Mouse (Mus musculus): ENCODE measurements around the gene Clcn5.

The Clcn5 gene

DNA sequence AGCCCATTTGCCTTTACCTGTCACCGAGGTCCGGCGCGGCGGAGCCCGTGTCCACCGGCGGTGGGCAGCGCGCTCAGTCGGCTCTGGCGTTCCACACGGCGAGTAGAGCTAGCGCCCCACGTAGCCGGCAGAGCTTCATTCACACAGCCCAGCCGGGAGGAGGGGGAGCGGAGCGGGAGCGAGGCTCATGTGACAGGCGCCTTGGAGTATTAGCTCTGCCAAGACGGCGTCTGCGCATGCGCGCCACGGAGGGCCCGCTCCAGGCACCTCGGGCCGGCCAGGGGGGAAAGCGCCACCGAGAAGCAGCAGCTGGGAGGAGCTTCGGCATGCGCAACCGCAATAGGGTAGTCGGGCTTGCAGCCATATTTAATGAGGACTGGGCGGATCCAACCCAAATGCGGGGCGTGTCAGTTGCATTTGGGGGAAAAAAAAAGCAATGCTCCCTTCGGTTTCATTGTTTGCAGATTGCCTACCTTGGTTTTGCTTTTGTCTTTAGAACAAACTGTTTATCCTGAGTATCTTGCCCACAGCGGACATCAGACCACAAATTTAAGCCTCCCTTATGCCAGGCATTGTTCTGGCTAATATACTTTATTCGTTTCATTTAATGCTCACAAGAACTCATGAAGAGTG lies at the start of gene Clcn5:
Clcn5 (minus strand) TSS at position 270 of the 633 bp plus-strand sequence.
- 4% methylated on average over 43 of the region's 43 CpGs for WGBS

DNA sequence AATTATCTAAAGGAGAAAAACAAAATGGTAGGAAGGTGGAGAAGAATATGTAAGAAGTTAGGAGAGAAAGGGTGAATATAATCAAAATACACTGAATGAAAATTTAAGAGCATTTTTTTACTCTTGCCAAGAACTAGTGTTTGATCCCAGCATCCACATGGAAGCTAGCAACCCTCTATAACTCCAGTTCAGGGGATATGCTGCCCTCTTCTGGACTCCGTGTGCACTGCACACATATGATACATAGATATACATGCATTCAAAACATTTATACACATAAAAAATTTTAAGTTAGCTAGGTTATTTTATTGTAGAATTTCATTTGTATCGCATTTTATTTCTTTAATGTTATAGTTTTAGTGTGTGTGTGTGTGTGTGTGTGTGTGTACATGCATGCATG lies 6.3 kb upstream of the Clcn5 start:
- 57% methylated on average over 2 of the region's 2 CpGs for WGBS

DNA sequence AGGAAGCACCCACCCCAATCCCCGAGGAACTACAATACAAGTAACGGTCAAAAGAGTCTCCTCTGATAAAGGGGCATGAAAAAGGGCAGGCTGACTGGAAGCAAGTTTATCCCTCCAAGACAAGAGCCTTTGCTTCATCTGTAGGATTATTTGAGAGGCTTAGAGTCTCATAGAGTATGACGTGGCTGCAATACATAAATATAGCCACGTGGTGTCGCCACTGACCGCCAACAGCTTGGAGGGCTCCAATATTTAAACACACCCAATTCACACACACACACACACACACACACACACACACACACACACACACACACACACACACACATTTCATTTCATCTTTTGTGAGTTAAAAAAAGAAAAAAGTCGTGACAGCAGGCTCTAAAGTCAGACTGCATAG lies 3.1 kb upstream of the Clcn5 start:
- WGBS = 5% methylated on average over 7 of the region's 7 CpGs

DNA sequence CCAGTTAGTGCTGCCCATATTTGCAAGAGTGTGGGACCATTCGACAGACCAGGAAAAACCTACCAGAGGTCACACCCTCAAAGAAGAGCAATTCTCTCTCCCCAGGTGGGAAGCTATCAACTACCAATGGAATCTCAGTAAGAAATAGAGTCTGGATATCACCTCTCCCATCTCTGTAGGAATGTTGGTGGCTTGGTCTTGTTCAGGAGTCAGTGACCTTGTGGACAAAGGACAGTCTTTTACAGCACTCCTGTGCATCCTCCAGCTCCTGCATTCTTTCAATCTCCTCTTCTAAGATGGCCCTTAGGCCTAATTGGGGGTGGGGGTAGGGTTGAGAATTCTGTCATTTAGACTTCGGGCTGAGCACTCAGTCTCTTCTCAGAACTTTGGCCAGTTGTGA lies 1.4 kb upstream of the Clcn5 start:
- WGBS = 78% methylated on average over 2 of the region's 2 CpGs

DNA sequence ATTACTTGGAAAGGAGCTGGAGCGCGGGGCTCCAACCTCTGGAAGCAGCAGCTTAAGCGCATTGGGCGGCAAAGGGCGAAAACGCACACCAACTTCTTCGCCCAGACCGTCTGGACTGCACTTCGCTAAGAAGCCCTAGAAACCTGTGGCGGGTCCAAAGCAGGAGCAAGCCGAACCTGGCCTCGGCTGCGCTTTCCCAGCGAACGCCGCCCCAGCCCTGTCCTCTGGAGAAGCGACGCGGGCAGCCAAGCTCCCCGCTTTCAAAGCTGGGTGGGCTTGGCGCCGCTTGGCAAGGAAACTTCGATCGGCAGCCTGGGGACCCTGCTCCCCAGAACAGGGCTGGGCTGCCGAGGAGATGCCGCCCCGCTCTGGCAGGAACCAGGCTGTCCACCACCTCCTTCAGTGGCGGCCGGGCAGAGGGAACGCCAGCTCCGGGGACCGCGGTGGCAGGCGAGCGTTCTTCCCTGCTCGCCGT lies 570 bp downstream of the Clcn5 start:
- 9% methylated on average over 23 of the region's 37 CpGs for WGBS

DNA sequence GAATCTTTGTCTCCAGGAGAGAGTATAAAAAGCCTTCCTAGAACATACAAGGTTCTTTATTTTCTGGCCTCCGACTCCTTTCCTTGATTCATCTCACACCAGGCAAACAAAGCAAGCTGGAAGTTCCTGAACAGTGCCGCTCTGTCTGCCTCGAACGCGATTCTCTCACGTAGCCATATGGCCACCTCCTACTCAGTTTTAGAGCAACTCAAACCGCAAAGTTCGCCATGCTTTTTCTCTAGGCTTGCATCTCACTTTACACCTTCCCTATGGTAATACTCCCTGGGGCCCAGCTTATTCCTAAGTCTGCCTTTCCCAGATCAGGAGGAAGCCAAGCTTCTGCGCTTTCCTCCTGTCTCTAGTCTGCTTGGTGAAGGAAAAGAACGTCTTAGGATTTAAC lies 4.0 kb downstream of the Clcn5 start:
- WGBS = 13% methylated on average over 10 of the region's 10 CpGs

DNA sequence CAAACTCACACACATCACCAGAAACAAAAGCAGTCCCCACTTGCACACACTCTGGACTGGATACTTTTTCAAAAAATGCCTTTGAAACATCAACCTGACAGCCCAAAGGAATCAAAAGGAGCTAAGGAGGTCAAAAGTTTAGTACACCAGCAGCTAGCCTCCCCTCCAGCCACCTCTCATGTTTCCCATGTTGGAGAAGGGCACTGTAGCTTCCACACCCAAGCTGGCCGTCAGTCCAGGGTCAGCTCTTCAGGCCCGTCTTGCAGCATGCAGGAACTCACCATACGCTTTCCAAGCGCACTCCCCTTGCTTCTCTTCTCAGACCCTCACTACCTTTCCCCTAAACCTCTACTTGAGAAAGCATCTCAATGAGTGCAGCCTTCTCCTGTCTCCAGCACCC lies 4.5 kb downstream of the Clcn5 start:
- 65% methylated on average over 4 of the region's 4 CpGs for WGBS

DNA sequence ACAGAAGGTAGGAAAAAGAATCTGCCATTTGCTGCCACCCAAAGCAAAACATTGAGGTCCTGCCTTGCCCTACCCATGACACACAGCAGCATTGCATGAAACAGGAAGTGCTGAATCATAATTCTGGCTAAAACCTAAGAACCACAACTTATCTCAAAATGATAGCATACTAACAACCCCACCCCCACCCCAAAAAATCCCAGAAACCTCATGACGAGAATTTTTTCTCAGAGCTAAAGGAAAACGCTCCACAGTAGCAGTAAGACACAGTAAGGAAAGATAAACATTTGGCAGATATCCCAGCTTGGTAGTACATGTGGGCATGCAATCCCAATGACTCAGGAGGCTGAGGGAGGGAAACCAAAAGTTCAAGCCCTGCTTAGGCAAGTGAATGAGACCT lies 10.9 kb downstream of the Clcn5 start:
- WGBS = 31% methylated on average over 2 of the region's 2 CpGs

DNA sequence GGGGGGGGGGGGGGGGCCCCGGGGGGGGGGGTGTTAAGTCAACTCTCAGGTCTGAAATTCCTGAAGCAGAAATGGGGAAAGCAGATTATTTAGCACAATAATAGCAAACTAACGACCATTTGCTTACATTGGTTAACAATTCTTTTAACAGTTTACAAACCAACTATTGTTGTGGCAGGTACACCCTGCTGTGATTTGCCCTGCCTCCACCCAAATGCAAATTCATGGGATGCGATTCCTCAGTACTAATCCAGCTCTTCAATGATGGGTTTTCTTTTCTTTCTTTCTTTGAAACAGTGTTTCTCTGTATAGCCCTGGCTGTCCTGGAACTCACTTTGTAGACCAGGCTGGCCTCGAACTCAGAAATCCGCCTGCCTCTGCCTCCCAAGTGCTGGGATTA lies 12.3 kb downstream of the Clcn5 start:
- WGBS = 75% methylated on average over 4 of the region's 5 CpGs

DNA sequence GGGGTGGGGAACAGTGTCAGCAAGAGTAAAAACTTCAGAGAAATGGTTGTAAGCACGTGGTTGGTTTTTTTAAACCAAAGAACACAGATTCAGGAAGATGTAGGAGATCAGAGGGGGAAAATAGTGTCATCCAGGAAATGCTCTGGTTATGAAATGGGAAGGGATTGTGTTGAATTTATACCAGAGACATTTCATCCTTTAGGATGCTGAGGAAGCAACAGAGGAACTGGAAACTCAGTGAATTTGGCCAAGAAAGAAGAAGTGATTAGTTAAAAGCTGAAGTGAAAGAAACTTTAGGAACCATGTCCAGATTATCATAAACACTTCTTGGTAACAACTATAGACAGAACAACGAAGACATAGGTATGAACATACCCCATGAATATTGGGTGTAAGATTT lies 26.2 kb downstream of the Clcn5 start:
- WGBS = 73% methylated on average over 2 of the region's 2 CpGs

DNA sequence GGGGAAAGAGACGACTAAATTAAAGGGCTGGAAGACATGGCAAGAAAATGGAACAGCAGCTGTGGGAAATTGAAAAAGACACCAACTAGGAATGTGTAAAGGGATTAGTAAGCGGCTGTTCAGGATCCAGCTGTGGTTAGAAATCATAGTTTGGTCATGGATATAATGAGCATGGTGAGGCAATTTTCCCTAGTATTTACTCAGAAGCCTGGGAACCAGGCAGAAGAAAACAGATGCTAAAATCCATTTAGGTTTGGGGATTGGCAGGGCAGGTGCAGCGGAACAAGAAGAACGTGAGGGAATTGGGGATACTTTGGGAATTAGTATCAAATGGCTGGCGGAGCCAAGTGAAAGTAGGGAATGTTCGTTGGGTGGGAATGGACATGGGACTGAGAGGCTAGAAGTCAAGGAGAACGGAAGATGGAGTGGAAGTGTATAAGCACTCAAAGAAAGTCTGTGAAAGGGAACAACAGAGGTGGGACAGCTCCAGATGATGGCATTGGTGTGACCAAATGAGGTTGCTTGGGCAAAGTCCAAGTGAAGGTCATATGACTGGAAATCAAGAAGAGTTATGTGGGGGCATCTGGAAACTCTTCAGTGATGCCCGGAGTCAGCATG lies 26.9 kb downstream of the Clcn5 start:
- WGBS = 86% methylated on average over 8 of the region's 8 CpGs

DNA sequence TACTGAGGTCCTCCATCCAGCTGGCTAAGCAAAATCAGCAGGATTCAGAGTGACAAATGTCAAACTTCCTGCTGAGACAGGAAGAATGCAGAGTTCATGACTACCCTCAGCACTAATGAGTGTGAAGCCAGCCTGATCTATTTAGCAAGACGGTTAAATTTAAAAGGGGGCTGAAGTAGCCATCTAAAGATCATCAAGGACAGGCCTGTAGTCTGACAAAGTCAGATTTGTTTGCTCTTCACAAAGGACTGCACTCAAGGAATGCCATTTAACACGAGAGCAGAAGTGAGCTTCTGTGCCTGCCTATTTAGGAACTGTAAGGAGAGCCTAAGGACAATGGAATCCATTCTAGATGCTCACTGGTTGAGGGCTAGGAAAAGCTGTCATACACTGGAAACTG lies 30.2 kb downstream of the Clcn5 start:
- WGBS = 46% methylated on average over 2 of the region's 2 CpGs

DNA sequence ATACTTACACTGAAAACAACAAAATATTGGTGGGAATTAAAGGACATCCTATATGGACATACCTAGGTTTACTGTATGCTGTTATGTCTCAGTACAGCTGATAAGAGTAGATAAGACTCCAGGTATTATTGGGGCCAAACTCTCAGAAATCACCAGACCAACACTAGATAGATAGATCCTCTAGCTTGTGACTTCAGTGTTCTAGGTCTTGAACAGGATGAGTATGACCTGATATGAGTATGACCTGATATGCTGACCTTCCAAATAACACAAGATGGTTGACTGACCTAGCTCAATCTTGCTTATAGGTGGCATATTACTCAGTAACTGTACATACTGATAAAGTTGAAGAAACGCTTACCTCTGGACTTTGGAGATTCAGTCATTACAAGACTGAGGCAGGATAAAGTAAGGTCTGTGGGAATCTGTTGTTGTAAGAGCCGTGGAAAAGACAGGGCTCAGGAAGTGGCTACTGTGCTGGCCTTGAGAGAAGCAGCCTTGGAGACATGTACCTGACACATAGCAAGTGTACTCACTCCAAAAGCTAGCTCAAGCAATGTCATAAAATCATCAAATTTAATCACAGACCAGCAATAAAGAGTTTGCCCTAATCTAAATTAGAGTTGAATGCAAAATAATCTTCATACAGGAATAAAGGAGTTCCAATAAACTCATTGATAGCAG lies 32.0 kb downstream of the Clcn5 start:
- 98% methylated on average over 2 of the region's 2 CpGs for WGBS

DNA sequence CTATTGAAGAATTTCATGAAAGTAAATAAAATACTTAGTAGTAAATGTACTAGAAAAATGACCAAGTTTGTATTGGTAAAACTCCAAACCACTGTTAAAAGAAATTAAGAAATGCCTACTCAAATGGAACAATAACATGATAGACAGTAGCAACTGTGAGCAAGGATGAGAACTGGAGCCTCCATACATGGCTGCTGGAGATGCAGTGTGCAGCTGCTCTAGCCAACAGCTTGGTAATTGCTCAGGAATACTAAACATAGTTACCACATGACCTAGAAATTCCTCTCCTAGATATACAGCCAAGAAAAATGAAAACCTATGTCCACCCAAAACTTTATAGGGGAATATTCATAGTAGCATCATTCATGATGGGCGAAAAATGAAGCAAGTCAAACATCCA lies 36.5 kb downstream of the Clcn5 start:
- 89% methylated on average over 1 of the region's 1 CpGs for WGBS

DNA sequence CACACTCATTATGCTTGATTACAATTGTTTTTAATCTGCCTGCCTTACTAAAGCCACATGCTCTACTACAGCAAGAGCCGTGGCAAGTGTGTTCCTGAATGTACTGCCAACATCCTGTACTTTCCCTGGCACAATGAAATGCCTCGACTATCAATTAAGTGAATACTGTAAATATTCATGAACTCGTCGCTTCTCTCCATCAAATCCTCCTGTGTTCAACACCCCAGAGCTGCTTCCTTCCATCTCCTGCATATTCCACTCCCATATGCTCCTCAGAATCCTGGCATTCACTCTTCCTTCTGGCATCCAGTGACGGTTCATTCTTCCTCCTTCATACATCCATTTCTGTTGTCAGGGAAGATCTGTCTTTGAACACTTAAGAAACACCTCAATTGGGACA lies 39.4 kb downstream of the Clcn5 start:
- WGBS = 43% methylated on average over 5 of the region's 5 CpGs

DNA sequence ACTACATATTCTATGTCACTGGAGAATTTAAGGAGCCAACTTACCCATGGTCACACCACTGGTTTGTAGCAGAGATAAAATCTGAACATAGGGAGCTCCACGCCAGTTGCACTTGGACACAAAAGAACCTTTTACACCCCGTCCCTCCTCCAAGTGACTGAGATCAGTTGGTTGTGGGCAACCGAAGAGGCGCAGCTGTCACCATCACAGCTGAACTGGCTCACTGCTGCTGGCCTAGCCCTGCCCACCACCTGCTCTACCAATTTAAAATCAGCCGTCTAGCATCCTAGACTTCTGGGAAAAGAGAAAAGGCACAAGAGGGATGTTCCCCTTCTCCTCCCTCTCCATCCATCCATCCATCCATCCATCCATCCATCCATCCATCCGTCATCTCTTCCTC lies 42.6 kb downstream of the Clcn5 start:
- WGBS = 65% methylated on average over 6 of the region's 6 CpGs

DNA sequence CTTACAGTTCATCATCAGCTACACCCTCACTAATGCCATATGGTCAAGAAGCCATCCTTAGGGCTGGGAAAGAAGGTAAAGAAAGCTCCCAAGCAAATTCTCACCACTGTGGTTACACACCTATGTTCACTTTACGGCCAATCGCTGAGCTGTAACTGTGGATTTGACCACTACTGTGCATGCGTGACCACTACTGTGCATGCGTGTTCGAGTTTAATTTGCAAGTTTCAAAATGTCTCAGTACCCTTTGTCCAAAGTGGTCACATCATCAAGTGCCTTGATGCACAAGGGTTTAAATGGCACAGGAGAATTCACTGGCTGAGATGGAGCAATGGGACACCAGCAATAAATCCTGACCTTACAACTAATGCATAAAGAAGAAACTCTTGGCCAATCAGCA lies 58.0 kb downstream of the Clcn5 start:
- WGBS = 95% methylated on average over 5 of the region's 5 CpGs

DNA sequence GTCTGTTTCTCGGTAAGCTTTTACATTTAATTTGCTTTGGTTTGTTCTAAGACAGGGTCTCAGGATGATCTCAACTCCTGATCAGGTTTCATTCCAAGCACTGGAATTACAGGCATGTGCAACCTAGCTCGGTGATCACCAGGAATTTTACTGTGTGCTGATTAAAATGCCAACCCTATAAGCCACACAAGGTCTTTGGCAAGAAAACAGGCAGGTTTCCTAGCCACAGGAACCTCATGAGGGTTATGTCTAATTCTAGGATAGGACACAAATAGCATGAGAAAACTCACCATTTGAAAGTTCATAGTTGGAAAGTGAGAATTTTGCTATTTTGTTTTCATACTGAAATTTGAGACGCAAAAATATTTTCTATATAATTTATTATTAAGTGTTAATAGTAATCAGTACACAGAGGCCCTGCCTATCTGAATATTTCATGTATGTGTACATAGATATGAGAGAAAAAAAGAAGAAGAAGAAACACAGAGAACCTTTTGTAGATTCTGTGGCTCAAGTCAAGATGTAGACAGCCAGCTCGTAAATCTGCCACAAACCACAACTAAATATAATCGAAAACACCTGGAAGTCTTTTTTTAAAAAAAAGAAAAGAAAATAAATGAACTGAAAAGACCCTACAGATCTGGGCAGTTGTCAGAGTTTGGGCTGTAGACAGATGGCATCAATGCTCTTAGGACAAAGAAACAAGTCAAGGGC lies 58.6 kb downstream of the Clcn5 start:
- WGBS = 85% methylated on average over 5 of the region's 5 CpGs

DNA sequence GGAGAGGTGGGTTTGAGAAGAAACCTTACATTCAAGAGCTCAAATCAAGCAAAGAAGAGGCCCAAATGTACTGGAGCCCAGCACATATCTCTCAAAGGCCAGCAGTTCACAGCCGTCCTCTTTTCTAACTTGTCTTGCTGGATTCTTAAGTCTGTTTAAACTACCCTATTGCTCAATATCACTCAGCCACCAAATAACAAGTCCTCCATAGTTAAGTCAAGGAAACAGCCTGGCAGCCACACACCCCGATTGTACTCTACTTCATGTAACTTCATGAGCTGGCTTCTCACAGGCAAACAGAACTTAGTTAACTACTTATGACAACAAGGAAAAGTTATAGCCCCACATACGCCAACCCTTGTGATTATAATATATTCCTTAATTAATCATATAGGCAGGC lies 59.4 kb downstream of the Clcn5 start:
- 94% methylated on average over 3 of the region's 3 CpGs for WGBS

DNA sequence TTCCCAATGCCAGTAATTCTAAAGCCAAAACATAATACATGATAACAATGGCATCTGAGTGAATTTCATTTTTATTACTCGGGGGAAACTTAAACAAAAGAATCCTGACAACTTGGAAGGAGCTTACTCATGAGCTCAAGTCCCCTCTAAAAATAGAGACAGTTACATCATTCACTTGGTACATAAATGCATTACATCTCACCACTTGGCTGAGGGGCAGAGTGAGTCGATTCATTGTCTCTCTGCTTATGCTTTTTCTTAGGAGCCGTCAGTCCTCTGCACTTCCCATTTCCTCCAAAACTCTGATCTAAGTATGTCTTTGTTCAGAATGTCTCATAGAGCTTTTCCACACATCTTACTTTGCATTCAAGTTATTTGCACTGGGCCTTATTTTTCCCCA lies 63.1 kb downstream of the Clcn5 start:
- WGBS = 21% methylated on average over 3 of the region's 3 CpGs

DNA sequence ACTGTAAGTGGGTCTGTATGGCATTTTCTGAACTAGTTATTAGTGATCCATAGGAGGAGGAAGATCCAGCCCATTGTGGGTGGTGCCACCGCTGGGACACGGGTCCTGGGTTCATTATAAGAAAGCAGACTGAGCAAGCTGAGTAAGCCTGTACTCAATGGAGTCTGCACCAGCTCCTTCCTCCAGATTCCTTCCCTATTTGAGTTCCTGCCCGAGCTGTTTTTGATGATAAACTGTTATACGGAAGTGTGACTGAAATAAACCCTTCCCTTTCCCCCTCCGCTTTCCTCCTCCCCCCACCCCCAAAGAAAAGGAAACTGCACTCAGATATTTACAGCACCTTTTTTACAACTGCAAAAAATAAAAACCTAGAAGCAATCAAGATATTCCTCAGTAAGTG lies 115.1 kb downstream of the Clcn5 start:
- WGBS = 56% methylated on average over 4 of the region's 5 CpGs

DNA sequence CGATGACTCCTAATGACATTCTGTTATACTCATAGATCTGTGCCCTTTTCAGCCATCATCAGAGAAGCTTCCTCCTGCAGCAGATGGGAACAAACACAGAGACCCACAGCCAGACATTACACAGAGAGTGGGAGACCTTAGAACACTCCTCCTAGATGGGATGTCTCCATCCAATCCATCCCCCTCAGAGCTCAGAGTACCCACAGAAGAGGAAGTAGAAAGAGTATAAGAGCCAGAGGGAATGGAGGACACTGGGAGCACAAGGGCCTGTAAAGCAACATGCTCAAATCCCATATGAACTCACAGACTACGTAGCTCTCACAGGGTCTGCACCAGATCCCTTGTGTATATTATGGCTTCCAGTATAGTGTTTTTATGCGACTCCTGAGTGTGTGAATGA lies 115.6 kb downstream of the Clcn5 start:
- WGBS = 96% methylated on average over 3 of the region's 3 CpGs

DNA sequence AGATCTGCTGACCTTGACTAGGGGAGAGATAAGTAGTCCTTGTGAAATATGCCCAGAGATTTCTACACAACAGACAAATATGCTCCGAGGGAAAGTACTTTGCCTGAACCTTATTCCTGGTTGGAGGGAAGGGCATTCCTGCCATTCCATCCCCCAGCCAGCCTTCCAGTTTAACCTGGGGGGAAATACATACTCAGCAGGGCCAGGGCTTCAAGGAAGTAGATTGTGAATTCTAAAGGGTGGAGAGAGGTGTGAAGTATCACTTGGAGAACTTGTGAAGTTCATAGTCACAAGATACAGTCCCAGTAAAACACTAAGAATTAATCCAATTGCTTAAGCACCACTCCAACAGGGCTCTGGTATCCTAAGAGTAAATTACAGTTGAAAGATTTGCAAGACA lies 121.3 kb downstream of the Clcn5 start:
- 70% methylated on average over 1 of the region's 1 CpGs for WGBS

All from cerebral cortex, adult 2 months (tissue).